Comparison of ENCODE assay signal across 13 mouse cellular contexts in the genomic region with DNA sequence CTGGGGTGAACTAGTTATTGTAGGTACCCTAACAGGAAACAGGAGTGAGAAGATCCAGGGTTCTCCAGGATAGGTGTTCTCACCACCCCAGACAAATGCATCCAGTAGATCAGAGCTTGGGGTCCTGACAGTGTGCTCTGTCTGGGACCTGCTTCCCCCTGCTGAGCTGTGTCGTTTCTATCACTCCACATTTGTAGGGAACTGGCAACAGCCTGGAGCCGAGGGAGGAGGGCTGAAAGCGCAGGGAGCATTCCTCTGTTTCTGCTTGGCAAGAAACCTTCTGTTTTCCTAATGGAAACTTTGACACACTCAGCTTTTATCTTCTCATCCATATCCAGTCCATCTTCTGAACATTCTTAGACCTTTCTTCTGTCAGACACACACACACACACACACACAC. TPM values are rescaled to one million over a fixed set of nuclear protein-coding genes. Genes with fewer than 3 reads are reported as not detected.
DNase-seq lines count a peak whose midpoint lies in the region; ATAC-seq and TF ChIP-seq lines count a peak whose summit lies in the region.
"Had no signal": no experiment of that assay in that cellular context is flagged by ENCODE, and none has a peak within 500 bp of the region (broad histone marks: within the 10 kb centered on the region; RNA-seq: fewer than 3 reads in every experiment).

No protein-coding gene starts in this region.

- 26% methylated on average over 3 of the region's 3 CpGs for WGBS in embryonic facial prominence, embryonic 14.5 days
- WGBS in embryonic facial prominence, embryonic 10.5 days = 38% methylated on average over 3 of the region's 3 CpGs
- 28% methylated on average over 3 of the region's 3 CpGs for WGBS in lung, adult 2 months
- WGBS in lung, postnatal 0 days = 8% methylated on average over 3 of the region's 3 CpGs
- 57% methylated on average over 3 of the region's 3 CpGs for WGBS in midbrain, embryonic 11.5 days
- 40% methylated on average over 3 of the region's 3 CpGs for WGBS in forebrain, embryonic 13.5 days

- no peak overlapping the region for H3K4me2 ChIP-seq in embryonic facial prominence, embryonic 14.5 days (ENCODE audit: low read depth, low read length)
- H3K4me2 ChIP-seq in lung, postnatal 0 days (replicated peaks; ENCODE audit: low read depth, low read length) = no peak overlapping the region
- no peak overlapping the region for H3K4me2 ChIP-seq in midbrain, embryonic 11.5 days
- H3K4me2 ChIP-seq in forebrain, embryonic 13.5 days = no peak overlapping the region
- H3K4me2 ChIP-seq: heart, embryonic 13.5 days had no signal

- no peak overlapping the region for H3K27ac ChIP-seq in embryonic facial prominence, embryonic 14.5 days (replicated peaks; ENCODE audit: low read depth, low read length)
- no peak overlapping the region for H3K27ac ChIP-seq in embryonic facial prominence, embryonic 10.5 days (replicated peaks)
- H3K27ac ChIP-seq in lung, postnatal 0 days (ENCODE audit: low read length) = no peak overlapping the region
- H3K27ac ChIP-seq in midbrain, embryonic 11.5 days (ENCODE audit: low read depth, low read length) = no peak overlapping the region
- no peak overlapping the region for H3K27ac ChIP-seq in forebrain, embryonic 13.5 days
- H3K27ac ChIP-seq: heart, embryonic 13.5 days; left cerebral cortex, adult 2 months had no signal

- H3K4me1 ChIP-seq in embryonic facial prominence, embryonic 14.5 days (ENCODE audit: control insufficient read depth, insufficient read depth, low read length) = 0 out of 2 replicates have a peak, but pooled peaks cover 4% of the 10 kb centered on the region
- no peaks in the 10 kb centered on the region for H3K4me1 ChIP-seq in embryonic facial prominence, embryonic 10.5 days
- no peaks in the 10 kb centered on the region for H3K4me1 ChIP-seq in lung, adult 2 months (ENCODE audit: control insufficient read depth, insufficient read depth, low read length)
- H3K4me1 ChIP-seq in lung, postnatal 0 days (ENCODE audit: insufficient read depth, low read depth, low read length) = no peaks in the 10 kb centered on the region
- H3K4me1 ChIP-seq in midbrain, embryonic 11.5 days (ENCODE audit: control insufficient read depth, insufficient read depth, low read length) = no peaks in the 10 kb centered on the region
- no peaks in the 10 kb centered on the region for H3K4me1 ChIP-seq in forebrain, embryonic 13.5 days
- H3K4me1 ChIP-seq: heart, embryonic 13.5 days had no signal

- ATAC-seq in embryonic facial prominence, embryonic 14.5 days (ENCODE audit: low read depth) = no peak
- ATAC-seq in lung, postnatal 0 days = peak; percentile 60
- no peak for ATAC-seq in midbrain, embryonic 11.5 days (ENCODE audit: low FRiP score)
- no peak for ATAC-seq in forebrain, embryonic 13.5 days
- ATAC-seq: forebrain, postnatal 0 days had no signal

- DNase-seq in embryonic facial prominence, embryonic 14.5 days (ENCODE audit: low spot score) = peak; percentile 50
- no peak for DNase-seq in embryonic facial prominence, embryonic 10.5 days (ENCODE audit: low spot score)
- peak; percentile 16 to 41 for DNase-seq in lung, adult 18-20 months
- no peak for DNase-seq in lung, adult 2 months
- DNase-seq in lung, postnatal 0 days (ENCODE audit: low spot score) = peak; percentile 77
- DNase-seq in midbrain, embryonic 11.5 days (ENCODE audit: low spot score, missing footprints) = no peak
- DNase-seq in embryo, embryonic 10 days (ENCODE audit: low spot score) = no peak
- DNase-seq: adrenal gland, postnatal 14 days; forebrain, postnatal 0 days; kidney, postnatal 25 days had no signal

- H3K27me3 ChIP-seq in embryonic facial prominence, embryonic 14.5 days (replicated peaks; ENCODE audit: control insufficient read depth, insufficient read depth, low read length) = no peaks in the 10 kb centered on the region
- no peaks in the 10 kb centered on the region for H3K27me3 ChIP-seq in embryonic facial prominence, embryonic 10.5 days (replicated peaks; ENCODE audit: low read depth, poor library complexity, severe bottlenecking)
- H3K27me3 ChIP-seq in lung, postnatal 0 days (replicated peaks; ENCODE audit: insufficient read depth, low read length) = no peaks in the 10 kb centered on the region
- H3K27me3 ChIP-seq in midbrain, embryonic 11.5 days (ENCODE audit: control insufficient read depth, insufficient read depth, low read length) = no peaks in the 10 kb centered on the region
- H3K27me3 ChIP-seq in forebrain, embryonic 13.5 days = no peaks in the 10 kb centered on the region
- H3K27me3 ChIP-seq: heart, embryonic 13.5 days had no signal

- TF ChIP-seq CTCF in lung, adult 2 months (IDR thresholded peaks at IDR 0.05; ENCODE audit: insufficient read depth, low read length) = no peak
- no peak for TF ChIP-seq CTCF in lung, postnatal 0 days (IDR thresholded peaks at IDR 0.05)

- H3K36me3 ChIP-seq in embryonic facial prominence, embryonic 14.5 days (ENCODE audit: control insufficient read depth, insufficient read depth, low read length) = no peaks in the 10 kb centered on the region
- no peaks in the 10 kb centered on the region for H3K36me3 ChIP-seq in embryonic facial prominence, embryonic 10.5 days (replicated peaks)
- H3K36me3 ChIP-seq in lung, postnatal 0 days (ENCODE audit: insufficient read depth, low read length) = no peaks in the 10 kb centered on the region
- no peaks in the 10 kb centered on the region for H3K36me3 ChIP-seq in midbrain, embryonic 11.5 days (ENCODE audit: control insufficient read depth, insufficient read depth, low read length)
- H3K36me3 ChIP-seq in forebrain, embryonic 13.5 days (ENCODE audit: poor library complexity, severe bottlenecking) = no peaks in the 10 kb centered on the region

- H3K4me3 ChIP-seq in embryonic facial prominence, embryonic 14.5 days (ENCODE audit: low read depth, low read length) = no peak overlapping the region
- no peak overlapping the region for H3K4me3 ChIP-seq in embryonic facial prominence, embryonic 10.5 days
- H3K4me3 ChIP-seq in lung, adult 2 months (replicated peaks; ENCODE audit: extremely low read depth, low read depth, low read length) = no peak overlapping the region
- H3K4me3 ChIP-seq in lung, postnatal 0 days (ENCODE audit: low read depth, low read length) = no peak overlapping the region
- H3K4me3 ChIP-seq in midbrain, embryonic 11.5 days (ENCODE audit: low read depth, low read length) = no peak overlapping the region
- no peak overlapping the region for H3K4me3 ChIP-seq in forebrain, embryonic 13.5 days
- H3K4me3 ChIP-seq: heart, embryonic 13.5 days; left cerebral cortex, adult 2 months had no signal

- TF ChIP-seq POLR2A in lung, adult 2 months (IDR thresholded peaks at IDR 0.05; ENCODE audit: borderline replicate concordance, extremely low read depth, low read depth, low read length) = no peak

- TF ChIP-seq EP300 in lung, postnatal 0 days (IDR thresholded peaks at IDR 0.05) = no peak

- H3K9ac ChIP-seq in embryonic facial prominence, embryonic 14.5 days (ENCODE audit: low read depth, low read length) = no peak overlapping the region
- no peak overlapping the region for H3K9ac ChIP-seq in lung, postnatal 0 days (replicated peaks; ENCODE audit: low read depth)
- H3K9ac ChIP-seq in midbrain, embryonic 11.5 days (ENCODE audit: low read length) = no peak overlapping the region
- no peak overlapping the region for H3K9ac ChIP-seq in forebrain, embryonic 13.5 days
- H3K9ac ChIP-seq: forebrain, postnatal 0 days; heart, embryonic 13.5 days had no signal

- H3K9me3 ChIP-seq in embryonic facial prominence, embryonic 14.5 days (ENCODE audit: control insufficient read depth, low read length) = no peaks in the 10 kb centered on the region
- H3K9me3 ChIP-seq in embryonic facial prominence, embryonic 10.5 days = no peaks in the 10 kb centered on the region
- H3K9me3 ChIP-seq in lung, postnatal 0 days (ENCODE audit: low read length) = no peaks in the 10 kb centered on the region
- H3K9me3 ChIP-seq in midbrain, embryonic 11.5 days (ENCODE audit: control insufficient read depth, low read length) = no peaks in the 10 kb centered on the region
- H3K9me3 ChIP-seq in forebrain, embryonic 13.5 days (replicated peaks) = no peaks in the 10 kb centered on the region
- H3K9me3 ChIP-seq: heart, embryonic 13.5 days had no signal

RNA-seq across cellular contexts. Expression of a gene that starts 45.2 kb away (rescaled TPM):
- polyA plus RNA-seq in embryonic facial prominence, embryonic 14.5 days (2014; fragmentation: Nextera tagmentation; extraction: Ambion mirVana) = 16.8 and 21.0 TPM in 2 replicates
- polyA plus RNA-seq in embryonic facial prominence, embryonic 10.5 days (2016; fragmentation: Nextera tagmentation; extraction: Ambion mirVana) = 0.59 and 1.00 TPM in 2 replicates
- 7.8 and 8.1 TPM in 2 replicates for polyA plus RNA-seq in lung, adult 2 months (2012; rRNA removed)
- polyA plus RNA-seq in lung, postnatal 0 days (2015; fragmentation: Nextera tagmentation; extraction: Ambion mirVana) = 17.7 and 21.5 TPM in 2 replicates
- polyA plus RNA-seq in midbrain, embryonic 11.5 days (2014; fragmentation: Nextera tagmentation; extraction: Ambion mirVana) = 6.6 and 8.2 TPM in 2 replicates
- 8.1 and 8.8 TPM in 2 replicates for polyA plus RNA-seq in forebrain, embryonic 13.5 days (2015; fragmentation: Nextera tagmentation; extraction: Ambion mirVana)

Comparison
In these comparisons a context has a peak if more than half of its experiments do, and no peak if none do; other contexts are left out.
1. DNase-seq: peak in embryonic facial prominence, embryonic 14.5 days (single experiment), lung, adult 18-20 months (2 of 2) and lung, postnatal 0 days (single experiment); none in embryonic facial prominence, embryonic 10.5 days (single experiment), lung, adult 2 months (single experiment), midbrain, embryonic 11.5 days (single experiment) and embryo, embryonic 10 days (single experiment).